Mouse (Mus musculus): Measurements from ENCODE around the gene Pamr1.
A peak's percentile ranks its signal among the peaks of the same experiment; 100 is the strongest.

Gene Pamr1

GRCm38 (mm10) chr2:102600516-102600915 lies 50.7 kb downstream of the Pamr1 start:
- DNase-seq: no peak

DNA sequence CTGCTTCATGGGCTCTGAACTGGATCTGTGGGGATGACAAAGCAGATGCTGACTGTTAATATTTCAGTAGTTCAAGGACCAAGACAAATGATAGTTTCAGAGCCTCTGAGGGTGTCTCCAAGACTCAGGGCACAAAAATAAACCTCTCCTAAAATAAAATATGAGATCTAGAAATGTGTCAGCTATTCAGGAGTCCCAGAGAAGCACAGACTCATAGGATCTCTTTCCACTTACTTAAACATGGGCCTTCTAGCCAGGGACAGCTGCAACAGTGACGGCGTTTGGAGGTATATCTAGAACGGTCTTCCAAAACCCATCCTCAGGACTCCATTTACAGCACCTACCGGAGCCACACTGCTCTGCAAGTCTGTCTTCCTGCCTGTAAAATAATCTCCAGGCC lies 60.7 kb downstream of the Pamr1 start:
- DNase-seq: no peak

DNA sequence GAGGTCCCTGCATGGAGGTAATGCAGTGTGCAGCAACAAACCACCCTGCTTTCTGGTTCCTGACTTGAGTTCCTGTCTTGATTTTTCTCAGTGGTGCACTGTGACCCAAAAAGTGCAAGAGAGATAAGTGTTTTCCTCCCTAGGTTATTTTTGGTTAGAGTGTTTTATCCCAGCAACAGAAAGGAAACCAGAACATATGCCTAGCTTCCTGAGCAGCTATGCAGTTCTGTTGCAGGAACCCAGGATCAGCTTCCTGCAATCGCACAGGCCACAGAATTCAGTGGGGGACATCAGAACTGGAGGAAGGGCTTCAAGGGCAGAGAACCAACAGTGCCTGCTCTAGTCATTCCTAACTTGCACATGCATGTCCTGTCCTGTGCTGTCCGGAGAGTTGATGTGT lies 66.8 kb downstream of the Pamr1 start:
- no peak for DNase-seq

- DNase-seq: no peak
These were observed 71.1 kb downstream of the Pamr1 start for GRCm38 (mm10) chr2:102620744-102621429.

DNA sequence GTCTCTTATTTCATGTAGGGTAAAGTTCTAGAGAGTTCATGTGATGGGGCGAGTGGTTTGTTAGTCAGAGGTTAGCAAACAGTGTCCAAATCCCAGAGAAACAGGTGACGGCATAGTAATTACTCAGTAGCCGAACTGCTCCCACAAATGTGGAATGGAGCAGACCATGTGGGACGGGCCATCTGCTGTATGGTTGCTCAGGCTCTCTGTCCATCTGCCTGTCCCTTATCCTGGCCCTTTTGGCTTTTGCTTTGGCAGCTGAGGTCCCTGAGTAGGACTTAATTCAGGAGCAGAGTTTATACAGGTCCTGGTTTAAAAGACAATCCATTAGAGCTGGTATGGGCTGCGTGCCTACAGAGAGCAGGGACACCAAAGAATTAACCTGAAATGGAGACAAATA lies 72.4 kb downstream of the Pamr1 start:
- DNase-seq: no peak

- DNase-seq: no peak
These were observed 73.1 kb downstream of the Pamr1 start for GRCm38 (mm10) chr2:102622943-102623342.

- DNase-seq: no peak
These were observed 74.7 kb downstream of the Pamr1 start for GRCm38 (mm10) chr2:102624538-102624937.

GRCm38 (mm10) chr2:102632361-102632760 lies 82.5 kb downstream of the Pamr1 start:
- no peak for DNase-seq

DNA sequence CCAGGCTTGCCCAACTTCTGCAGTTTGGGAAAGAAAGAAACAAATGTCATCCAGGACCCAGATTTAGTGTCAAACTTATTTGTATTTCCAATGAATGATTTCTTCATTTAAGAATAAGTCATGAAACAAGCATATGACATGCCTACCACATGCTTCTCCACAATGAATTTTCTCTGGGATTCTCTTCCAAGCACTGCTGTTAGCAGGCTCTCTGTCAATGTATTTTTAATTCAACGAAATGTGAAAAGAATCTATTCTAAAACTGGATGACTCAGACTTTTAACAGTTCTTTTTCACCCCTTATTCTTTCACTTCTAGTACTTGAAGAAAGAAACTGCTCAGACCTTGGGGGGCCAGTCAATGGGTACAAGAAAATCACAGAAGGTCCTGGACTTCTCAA lies 84.2 kb downstream of the Pamr1 start:
- no peak for DNase-seq

DNA sequence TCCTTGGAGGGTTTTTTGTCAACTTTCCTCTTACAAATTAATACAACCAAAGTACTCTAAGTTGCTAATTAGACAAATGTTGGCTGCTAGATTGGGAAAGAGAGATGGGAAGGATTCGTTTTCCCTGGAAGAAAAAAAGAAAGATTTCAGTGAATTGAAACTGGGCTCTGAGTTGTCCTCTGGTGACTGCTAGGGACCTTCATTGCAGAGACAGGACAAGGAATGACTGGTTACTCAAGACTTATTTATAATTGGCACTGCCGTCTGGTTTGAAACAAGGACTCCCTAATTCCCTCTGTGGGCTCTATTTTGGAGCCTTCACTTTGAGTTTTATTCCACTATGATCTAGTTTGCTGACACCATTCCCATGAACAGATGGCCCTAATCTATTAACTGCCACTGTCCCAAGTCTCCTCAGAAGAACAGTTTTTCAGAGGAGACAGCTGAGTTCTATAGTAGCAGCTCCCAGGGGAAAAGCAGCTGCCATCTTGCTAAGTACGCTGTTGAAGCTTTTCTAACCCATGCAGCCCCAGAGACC lies 85.8 kb downstream of the Pamr1 start:
- no peak for DNase-seq

GRCm38 (mm10) chr2:102636116-102636600 lies 86.3 kb downstream of the Pamr1 start:
- no peak for DNase-seq

DNA sequence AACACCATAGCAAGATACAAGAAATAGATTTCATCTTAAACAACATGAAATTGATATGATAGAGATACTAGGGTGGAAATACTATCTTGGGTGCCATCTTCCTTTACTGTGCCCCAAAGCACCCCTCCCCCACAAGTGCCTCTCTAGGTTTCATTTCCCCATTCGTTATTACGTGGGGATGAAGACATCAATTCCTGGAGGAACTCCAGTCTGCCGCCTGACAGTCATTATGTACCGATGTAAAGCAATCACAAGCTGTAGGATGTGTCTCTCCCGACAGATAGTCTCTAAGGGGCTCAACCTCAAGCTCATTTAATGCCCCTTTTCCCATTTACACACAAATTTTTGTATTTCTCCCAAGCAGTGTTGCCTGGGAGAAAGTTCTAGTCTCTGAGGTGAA lies 88.3 kb downstream of the Pamr1 start:
- DNase-seq: no peak

GRCm38 (mm10) chr2:102638690-102639089 lies 88.9 kb downstream of the Pamr1 start:
- no peak for DNase-seq

- no peak for DNase-seq
These were observed 99.2 kb downstream of the Pamr1 start for GRCm38 (mm10) chr2:102648845-102649500.

DNA sequence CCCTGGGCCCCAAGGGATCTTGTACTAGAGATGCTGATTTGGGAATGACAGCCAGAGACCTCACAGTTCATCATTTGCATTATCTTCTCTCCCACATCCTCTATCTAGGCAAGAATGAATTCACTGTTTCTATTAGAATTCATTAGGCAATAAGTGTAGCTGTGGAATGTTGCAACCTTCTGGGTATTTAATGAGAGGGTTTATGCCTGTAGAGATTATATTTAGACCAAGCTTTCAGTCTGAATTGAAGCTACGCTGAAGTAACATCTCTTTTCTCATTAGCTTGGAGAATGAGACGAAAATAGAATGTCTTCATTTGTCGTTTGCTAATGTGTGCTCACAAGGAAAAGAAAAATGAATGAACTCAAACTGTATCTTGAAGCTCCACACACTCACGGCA lies 100.5 kb downstream of the Pamr1 start:
- no peak for DNase-seq

- DNase-seq: no peak
These were observed 106.3 kb downstream of the Pamr1 start for GRCm38 (mm10) chr2:102655966-102656725.

DNA sequence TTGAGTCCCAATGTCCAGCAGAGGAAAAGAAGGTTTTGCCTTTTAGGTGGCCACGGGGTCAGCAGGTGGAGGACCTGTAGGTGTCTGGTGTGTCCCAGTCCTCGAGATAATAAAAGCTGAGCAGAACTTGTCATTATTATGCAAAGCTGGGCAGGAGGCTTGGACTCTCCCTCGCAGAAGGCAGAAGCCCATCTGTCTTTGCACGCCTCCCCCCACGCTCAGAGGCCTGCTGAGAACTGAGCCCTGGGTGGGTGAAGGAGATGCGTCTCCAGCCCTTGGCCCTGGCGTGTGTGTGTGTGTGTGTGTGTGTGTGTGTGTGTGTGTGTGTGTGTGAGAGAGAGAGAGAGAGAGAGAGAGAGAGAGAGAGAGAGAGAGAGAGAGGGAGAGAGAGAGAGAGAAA lies 107.9 kb downstream of the Pamr1 start:
- DNase-seq: peak; percentile 36 to 39

DNA sequence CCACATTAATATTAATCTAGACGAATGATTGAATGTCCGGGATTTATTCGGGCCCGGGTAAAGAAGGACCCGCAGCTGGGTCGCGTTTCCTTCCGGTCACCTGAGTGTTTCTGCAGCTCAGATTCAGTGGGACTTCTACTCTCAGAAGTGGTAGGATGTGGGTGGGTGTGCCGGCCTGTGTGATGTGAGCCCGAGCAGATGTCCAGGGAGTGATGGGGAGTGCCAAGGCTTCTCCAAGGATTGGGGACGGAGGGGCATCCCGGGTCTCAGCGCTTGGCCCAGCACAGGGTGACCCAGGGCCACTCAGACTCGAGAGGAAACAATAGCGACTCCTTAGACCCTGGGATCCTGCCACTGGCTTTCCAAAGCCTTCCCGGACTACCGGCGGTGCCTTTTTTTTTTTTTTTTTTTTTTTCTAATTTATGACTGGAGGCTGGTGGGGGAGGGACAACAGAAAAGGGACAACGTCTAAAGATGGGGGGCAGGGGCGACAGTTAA lies 108.4 kb downstream of the Pamr1 start, which contains the start of gene Slc1a2:
Gene Slc1a2, plus strand, starts transcription at position 497 of the 498 bp plus-strand sequence.
- peak; percentile 49 to 56 for DNase-seq

GRCm38 (mm10) chr2:102658661-102659520 lies 109.1 kb downstream of the Pamr1 start:
- DNase-seq: peak; percentile 75 to 80

DNA sequence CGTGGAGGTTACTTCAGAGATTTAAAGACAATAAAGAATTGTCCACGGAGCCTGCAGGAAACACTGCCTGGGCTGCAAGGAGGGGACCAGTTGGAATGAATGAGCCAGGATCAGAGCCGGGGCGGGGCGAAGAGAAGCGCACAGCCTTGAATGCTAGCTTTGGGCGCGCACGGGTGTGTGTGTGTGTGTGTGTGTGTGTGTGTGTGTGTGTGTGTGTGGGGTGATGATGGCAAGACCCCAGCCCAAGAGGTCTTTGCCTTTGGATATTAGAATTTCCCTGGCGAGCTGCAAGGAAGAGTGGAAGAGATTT lies 109.7 kb downstream of the Pamr1 start:
- DNase-seq: peak; percentile 49 to 57

GRCm38 (mm10) chr2:102661052-102661451 lies 111.2 kb downstream of the Pamr1 start:
- DNase-seq: no peak

- no peak for DNase-seq
These were observed 113.1 kb downstream of the Pamr1 start for GRCm38 (mm10) chr2:102662911-102663310.

All from cerebellum, postnatal 36 days (tissue).